Mouse (Mus musculus): ENCODE measurements around the gene Tle4. TPM values are rescaled to one million over a fixed set of nuclear protein-coding genes. Genes with fewer than 3 reads are reported as not detected.

Tle4 gene
- polyA plus RNA-seq, 1 experiment = 45.5 TPM

DNA sequence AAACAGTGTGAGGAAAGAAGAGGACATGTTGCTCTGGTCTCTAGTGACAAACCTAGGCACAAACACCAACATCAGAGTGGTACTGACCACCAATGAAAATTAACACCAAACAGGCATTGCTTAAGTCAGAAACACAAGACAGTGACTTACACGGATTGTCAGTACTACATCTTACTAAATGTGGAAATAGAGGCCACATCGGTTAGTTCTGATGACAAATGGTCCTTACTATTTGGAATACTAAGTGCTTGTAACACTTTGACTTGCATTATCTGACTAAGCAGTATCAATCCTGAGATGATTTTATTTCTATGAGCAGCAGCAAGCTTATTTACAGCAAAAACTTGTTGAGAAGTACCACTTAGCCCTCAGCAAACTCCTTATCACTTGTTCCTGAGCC is 89.9 kb downstream of the Tle4 start:
- Histone ChIP-seq H3K27me3 (ENCODE audit: control insufficient read depth, insufficient read depth, low read length, poor library complexity, severe bottlenecking) (no peaks in the 10 kb centered on the region), H3K4me1 (ENCODE audit: control insufficient read depth, insufficient read depth, low read length) (peaks cover 8% of the 10 kb centered on the region), H3K27ac (ENCODE audit: insufficient read depth, low read length) (peak overlapping the region; percentile 36; the same call in 1 of the 2 replicates), H3K9ac (ENCODE audit: low read depth, poor library complexity, severe bottlenecking) (no peak overlapping the region), H3K36me3 (ENCODE audit: control insufficient read depth, insufficient read depth, low read length, poor library complexity, severe bottlenecking) (peaks cover 9% of the 10 kb centered on the region), H3K4me3 (ENCODE audit: low read depth, low read length) (no peak overlapping the region), H3K9me3 (replicated peaks; ENCODE audit: control insufficient read depth, insufficient read depth, low read length, poor library complexity, severe bottlenecking) (no peaks in the 10 kb centered on the region)
- TF ChIP-seq EP300 (IDR thresholded peaks at IDR 0.05; ENCODE audit: insufficient read depth, low read depth, low read length) (no peak), POLR2A (IDR thresholded peaks at IDR 0.05; ENCODE audit: insufficient read depth, low read length) (no peak), CTCF (IDR thresholded peaks at IDR 0.05; ENCODE audit: low read depth, low read length) (no peak)

DNA sequence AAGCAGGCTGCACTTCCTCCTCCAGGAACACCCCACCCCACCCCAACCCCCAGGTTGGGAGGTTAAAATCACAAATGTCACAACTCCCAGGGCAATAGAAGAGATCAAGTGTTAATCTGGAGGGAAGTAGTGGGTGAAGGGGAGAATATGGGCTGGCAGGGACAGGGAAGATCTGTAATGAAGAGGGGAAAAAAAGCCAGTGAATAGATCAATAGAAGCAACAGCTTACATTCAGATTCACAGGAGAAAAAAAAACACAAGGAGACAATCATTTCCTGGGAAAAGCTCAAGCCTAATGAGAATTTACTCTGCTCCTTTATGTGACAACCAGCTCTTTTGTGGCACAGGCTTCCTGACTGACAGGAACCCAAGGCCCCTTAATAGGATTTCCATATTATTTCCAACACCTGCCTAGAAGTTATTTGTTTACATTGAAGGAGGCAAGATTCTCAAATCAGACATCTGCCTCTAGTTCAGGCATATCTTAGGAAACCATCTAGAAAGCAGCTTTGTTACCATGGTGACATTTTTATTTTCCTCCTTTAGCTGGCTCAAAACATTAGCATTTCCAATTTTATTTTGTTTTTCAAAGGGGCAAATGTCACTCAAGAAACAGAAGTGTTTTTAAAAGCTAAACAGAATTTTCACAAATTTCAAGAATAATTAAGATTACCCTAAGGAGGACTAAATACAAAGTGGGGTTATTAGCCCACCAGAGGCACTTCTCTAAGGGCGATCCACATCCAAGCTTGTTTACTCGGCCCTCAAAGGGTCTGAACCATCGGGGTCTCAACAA is 90.8 kb downstream of the Tle4 start:
- H3K27me3 ChIP-seq (ENCODE audit: control insufficient read depth, insufficient read depth, low read length, poor library complexity, severe bottlenecking) = no peaks in the 10 kb centered on the region
- H3K4me1 ChIP-seq (ENCODE audit: control insufficient read depth, insufficient read depth, low read length) = peaks cover 8% of the 10 kb centered on the region
- H3K27ac ChIP-seq (ENCODE audit: insufficient read depth, low read length) = peak overlapping the region; percentile 51; the same call in 1 of the 2 replicates

DNA sequence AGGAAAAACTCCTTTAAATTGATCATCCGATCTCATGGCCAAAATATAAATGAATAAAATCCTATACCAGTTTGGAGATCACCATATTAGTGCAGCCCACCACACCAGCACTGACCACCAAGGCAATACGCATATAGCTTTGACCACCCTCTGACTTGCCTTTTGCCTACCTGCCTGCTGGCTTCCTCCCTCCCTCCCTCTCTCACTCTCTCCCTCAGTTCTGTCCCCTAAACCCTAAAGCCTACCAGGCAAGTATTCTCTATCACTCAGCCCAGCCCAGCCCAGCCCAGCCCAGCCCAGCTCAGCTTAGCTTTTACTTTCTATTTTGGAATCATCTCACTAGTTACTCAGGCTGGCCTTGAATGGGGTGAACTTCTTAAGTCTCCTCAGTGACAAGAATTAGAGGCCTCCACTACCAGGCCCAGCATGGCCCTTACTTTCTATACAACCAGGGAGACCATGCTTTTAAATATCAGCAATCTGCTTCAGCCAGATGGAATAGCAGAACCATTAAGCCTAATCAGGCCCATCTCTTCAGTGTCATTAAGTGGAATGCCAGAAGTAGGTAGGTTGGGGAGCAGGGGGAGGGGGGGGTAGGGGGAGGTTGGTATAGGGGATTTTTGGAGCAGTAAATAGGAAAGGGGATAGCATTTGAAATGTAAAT is 91.8 kb downstream of the Tle4 start:
- no peak overlapping the region for H3K9ac ChIP-seq (ENCODE audit: low read depth, poor library complexity, severe bottlenecking)
- no peak overlapping the region for H3K27ac ChIP-seq (ENCODE audit: insufficient read depth, low read length)
- TF ChIP-seq EP300 (IDR thresholded peaks at IDR 0.05; ENCODE audit: insufficient read depth, low read depth, low read length) (no peak), POLR2A (IDR thresholded peaks at IDR 0.05; ENCODE audit: insufficient read depth, low read length) (no peak), CTCF (IDR thresholded peaks at IDR 0.05; ENCODE audit: low read depth, low read length) (no peak)
- peaks cover 9% of the 10 kb centered on the region for H3K36me3 ChIP-seq (ENCODE audit: control insufficient read depth, insufficient read depth, low read length, poor library complexity, severe bottlenecking)
- no peaks in the 10 kb centered on the region for H3K27me3 ChIP-seq (ENCODE audit: control insufficient read depth, insufficient read depth, low read length, poor library complexity, severe bottlenecking)
- H3K9me3 ChIP-seq (replicated peaks; ENCODE audit: control insufficient read depth, insufficient read depth, low read length, poor library complexity, severe bottlenecking) = no peaks in the 10 kb centered on the region
- H3K4me1 ChIP-seq (ENCODE audit: control insufficient read depth, insufficient read depth, low read length) = peaks cover 8% of the 10 kb centered on the region
- no peak overlapping the region for H3K4me3 ChIP-seq (ENCODE audit: low read depth, low read length)

More for the DNA sequence above, 90.8 kb downstream of the Tle4 start:
- TF ChIP-seq EP300 (IDR thresholded peaks at IDR 0.05; ENCODE audit: insufficient read depth, low read depth, low read length) (no peak), CTCF (IDR thresholded peaks at IDR 0.05; ENCODE audit: low read depth, low read length) (no peak), POLR2A (IDR thresholded peaks at IDR 0.05; ENCODE audit: insufficient read depth, low read length) (no peak)
- Histone ChIP-seq H3K4me3 (ENCODE audit: low read depth, low read length) (no peak overlapping the region), H3K9me3 (replicated peaks; ENCODE audit: control insufficient read depth, insufficient read depth, low read length, poor library complexity, severe bottlenecking) (no peaks in the 10 kb centered on the region), H3K9ac (ENCODE audit: low read depth, poor library complexity, severe bottlenecking) (no peak overlapping the region), H3K36me3 (ENCODE audit: control insufficient read depth, insufficient read depth, low read length, poor library complexity, severe bottlenecking) (peaks cover 9% of the 10 kb centered on the region)

DNA sequence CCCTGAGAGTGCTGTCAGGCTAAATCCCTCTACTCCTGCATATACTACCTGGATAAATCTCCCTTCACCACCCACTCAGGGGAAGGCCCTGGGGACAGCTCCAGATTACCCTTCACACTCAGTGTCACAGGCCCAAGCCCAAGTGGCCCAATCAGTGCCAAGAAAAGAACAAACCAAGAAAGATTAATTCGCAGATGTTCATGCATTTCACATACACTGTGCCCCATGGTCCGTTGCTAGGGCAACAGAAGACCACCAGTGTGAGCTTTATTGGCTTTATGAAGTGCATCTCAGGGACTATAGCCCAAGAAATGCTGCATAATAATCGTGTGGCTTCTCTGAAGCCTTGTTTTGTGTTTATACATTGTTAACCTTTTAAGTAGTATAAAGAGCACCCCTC is 92.5 kb downstream of the Tle4 start:
- no peak overlapping the region for H3K4me3 ChIP-seq (ENCODE audit: low read depth, low read length)
- peaks cover 8% of the 10 kb centered on the region for H3K4me1 ChIP-seq (ENCODE audit: control insufficient read depth, insufficient read depth, low read length)
- no peak overlapping the region for H3K27ac ChIP-seq (ENCODE audit: insufficient read depth, low read length)
- H3K27me3 ChIP-seq (ENCODE audit: control insufficient read depth, insufficient read depth, low read length, poor library complexity, severe bottlenecking) = no peaks in the 10 kb centered on the region
- H3K9me3 ChIP-seq (replicated peaks; ENCODE audit: control insufficient read depth, insufficient read depth, low read length, poor library complexity, severe bottlenecking) = no peaks in the 10 kb centered on the region
- no peak overlapping the region for H3K9ac ChIP-seq (ENCODE audit: low read depth, poor library complexity, severe bottlenecking)
- no peak for TF ChIP-seq EP300 (IDR thresholded peaks at IDR 0.05; ENCODE audit: insufficient read depth, low read depth, low read length)
- TF ChIP-seq POLR2A (IDR thresholded peaks at IDR 0.05; ENCODE audit: insufficient read depth, low read length) = no peak
- TF ChIP-seq CTCF (IDR thresholded peaks at IDR 0.05; ENCODE audit: low read depth, low read length) = no peak
- H3K36me3 ChIP-seq (ENCODE audit: control insufficient read depth, insufficient read depth, low read length, poor library complexity, severe bottlenecking) = peaks cover 9% of the 10 kb centered on the region

DNA sequence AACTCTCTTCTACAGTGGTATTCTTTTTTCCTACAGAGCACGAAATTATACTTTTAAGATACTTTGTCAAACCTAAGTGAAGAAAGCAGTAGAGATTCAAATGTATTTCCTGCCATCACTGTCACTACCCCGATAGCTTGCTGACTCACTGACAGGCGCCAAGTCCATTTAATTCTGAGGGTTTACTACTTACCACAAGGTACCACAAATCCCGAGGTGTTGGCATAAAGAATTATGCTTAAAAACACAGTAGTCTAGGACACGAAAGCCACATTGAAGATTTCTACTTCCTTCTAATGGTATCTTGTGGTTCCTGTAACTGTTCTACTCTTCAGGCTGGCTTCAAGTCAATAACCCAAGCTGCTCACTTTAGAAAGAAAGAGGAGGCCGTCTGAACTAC is 94.0 kb downstream of the Tle4 start:
- H3K36me3 ChIP-seq (ENCODE audit: control insufficient read depth, insufficient read depth, low read length, poor library complexity, severe bottlenecking) = peaks cover 6% of the 10 kb centered on the region
- peaks cover 10% of the 10 kb centered on the region for H3K4me1 ChIP-seq (ENCODE audit: control insufficient read depth, insufficient read depth, low read length)
- no peak overlapping the region for H3K9ac ChIP-seq (ENCODE audit: low read depth, poor library complexity, severe bottlenecking)
- no peak overlapping the region; the same call in 1 of the 2 replicates for H3K27ac ChIP-seq (ENCODE audit: insufficient read depth, low read length)
- no peaks in the 10 kb centered on the region for H3K9me3 ChIP-seq (replicated peaks; ENCODE audit: control insufficient read depth, insufficient read depth, low read length, poor library complexity, severe bottlenecking)
- TF ChIP-seq CTCF (IDR thresholded peaks at IDR 0.05; ENCODE audit: low read depth, low read length) = no peak
- TF ChIP-seq EP300 (IDR thresholded peaks at IDR 0.05; ENCODE audit: insufficient read depth, low read depth, low read length) = no peak
- TF ChIP-seq POLR2A (IDR thresholded peaks at IDR 0.05; ENCODE audit: insufficient read depth, low read length) = no peak
- no peak overlapping the region for H3K4me3 ChIP-seq (ENCODE audit: low read depth, low read length)
- H3K27me3 ChIP-seq (ENCODE audit: control insufficient read depth, insufficient read depth, low read length, poor library complexity, severe bottlenecking) = no peaks in the 10 kb centered on the region

DNA sequence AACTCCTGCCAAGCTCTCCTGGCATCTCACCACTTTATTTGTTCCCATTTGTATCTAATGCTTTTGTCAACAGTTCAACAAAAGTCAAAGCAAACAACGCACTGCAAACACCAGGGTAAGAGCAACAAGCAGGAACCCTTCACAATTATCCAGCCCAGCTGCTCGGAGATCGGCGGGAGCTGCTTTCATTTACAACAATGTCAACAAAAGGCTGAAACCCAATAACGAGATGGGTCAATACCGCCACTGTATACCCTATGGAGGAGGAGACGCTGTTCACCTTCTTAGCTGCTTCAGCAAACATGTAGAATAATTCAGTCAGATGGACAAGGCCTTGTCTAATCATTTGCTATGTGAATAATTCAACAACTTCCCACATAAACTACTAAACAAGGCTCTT is 95.6 kb downstream of the Tle4 start:
- Histone ChIP-seq H3K27ac (ENCODE audit: insufficient read depth, low read length) (no peak overlapping the region), H3K9me3 (replicated peaks; ENCODE audit: control insufficient read depth, insufficient read depth, low read length, poor library complexity, severe bottlenecking) (no peaks in the 10 kb centered on the region), H3K9ac (ENCODE audit: low read depth, poor library complexity, severe bottlenecking) (no peak overlapping the region), H3K4me3 (ENCODE audit: low read depth, low read length) (no peak overlapping the region), H3K36me3 (ENCODE audit: control insufficient read depth, insufficient read depth, low read length, poor library complexity, severe bottlenecking) (peaks cover 6% of the 10 kb centered on the region), H3K4me1 (ENCODE audit: control insufficient read depth, insufficient read depth, low read length) (peaks cover 7% of the 10 kb centered on the region), H3K27me3 (ENCODE audit: control insufficient read depth, insufficient read depth, low read length, poor library complexity, severe bottlenecking) (no peaks in the 10 kb centered on the region)
- TF ChIP-seq POLR2A (IDR thresholded peaks at IDR 0.05; ENCODE audit: insufficient read depth, low read length) (no peak), CTCF (IDR thresholded peaks at IDR 0.05; ENCODE audit: low read depth, low read length) (no peak), EP300 (IDR thresholded peaks at IDR 0.05; ENCODE audit: insufficient read depth, low read depth, low read length) (no peak)

Data from ES-Bruce4 (cell line).